Mouse (Mus musculus) right cerebral cortex, adult 18-20 months (tissue): ENCODE data around the gene Olfr1416.

Source experiments
- DNase-seq: peaks from one replicate; pipeline ENCODE4 v3.0.0; 2022; ENCODE audit warnings: mixed read lengths

Gene Olfr1416

DNA sequence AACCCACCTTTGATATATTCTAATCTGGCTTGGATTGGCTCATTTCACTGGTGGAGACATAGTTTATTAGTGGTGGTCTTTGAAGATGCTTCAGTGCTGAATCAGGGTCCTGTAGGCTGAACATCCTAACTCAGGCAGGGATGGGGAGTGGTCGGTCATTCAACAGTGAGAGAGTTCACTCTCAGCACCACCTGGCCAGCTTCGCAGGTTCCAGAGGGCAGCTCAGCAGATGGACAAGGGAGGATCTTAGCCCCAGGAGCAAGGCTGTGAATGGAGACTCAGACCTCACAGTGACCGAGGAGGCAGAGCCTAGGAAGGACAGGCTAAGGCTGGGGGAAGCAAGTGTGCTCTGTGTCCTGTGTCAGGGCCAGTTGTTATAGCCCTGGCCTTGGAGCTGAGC lies 53.5 kb downstream of the Olfr1416 start:
- DNase-seq, result no peak

DNA sequence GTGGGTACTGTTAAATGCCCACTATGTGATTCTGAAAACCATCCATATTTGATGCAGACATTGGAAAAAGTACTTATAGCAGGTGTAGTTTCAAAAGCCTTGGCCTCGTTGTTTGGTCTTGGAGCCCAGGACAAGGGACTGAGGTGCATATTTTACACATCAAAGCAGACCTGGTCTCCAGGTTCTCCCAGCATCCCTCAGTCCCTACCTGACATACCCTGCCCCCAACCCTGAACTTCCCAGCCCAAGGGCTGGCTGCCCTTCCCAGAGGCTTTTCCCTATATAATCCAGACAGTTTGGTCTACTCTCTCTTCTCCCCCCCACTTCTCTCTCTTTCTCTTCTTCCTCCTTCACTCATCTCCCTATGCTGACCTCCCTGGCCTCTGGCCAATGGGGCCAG lies 53.9 kb downstream of the Olfr1416 start:
- DNase-seq, result no peak
